Mouse (Mus musculus): ENCODE data around the gene Ruvbl1. TPM values are rescaled to one million over a fixed set of nuclear protein-coding genes. Genes with fewer than 3 reads are reported as not detected.

The Ruvbl1 gene
- polyA plus RNA-seq, 1 experiment: 52.1 TPM

DNA sequence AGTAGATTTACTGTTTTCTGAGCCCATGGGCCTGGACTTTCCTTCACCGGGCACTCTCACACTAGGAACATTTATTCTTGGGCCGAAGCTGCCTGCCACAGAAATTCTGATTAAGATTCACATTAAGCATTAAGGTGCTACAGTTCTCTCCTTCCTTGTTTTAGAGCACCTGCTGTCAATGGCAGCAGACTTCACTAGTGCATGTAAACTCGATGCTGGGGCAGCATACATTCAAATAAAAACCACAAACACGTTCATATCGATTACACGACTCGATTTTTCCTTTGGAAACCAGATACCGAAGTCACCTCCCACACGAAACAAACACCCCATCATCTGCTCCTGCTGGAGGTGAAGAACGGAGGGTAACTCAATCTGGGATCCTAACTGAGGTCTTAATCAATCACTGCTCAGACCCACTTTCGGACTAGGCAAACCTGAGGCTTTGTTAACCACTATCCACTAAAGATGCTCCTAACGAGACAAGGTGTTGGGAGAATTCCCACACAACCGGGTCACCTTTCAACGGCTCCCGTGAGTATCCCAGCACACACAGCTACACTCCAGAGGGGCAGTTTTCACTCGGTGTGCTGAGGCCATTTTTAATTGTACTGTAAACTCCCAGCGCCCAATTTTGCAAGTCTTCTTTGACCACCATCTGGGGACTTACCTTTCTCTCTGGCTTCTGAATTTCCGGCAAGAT is 52.6 kb downstream of the Ruvbl1 start:
- 10% methylated on average over 18 of the region's 18 CpGs for WGBS
- no peak for DNase-seq
- TF ChIP-seq POLR2A (IDR thresholded peaks at IDR 0.05; ENCODE audit: control insufficient read depth, extremely low read depth, insufficient read depth, low read length, poor library complexity): no peak
- no peak for TF ChIP-seq CTCF (IDR thresholded peaks at IDR 0.05; ENCODE audit: borderline replicate concordance, control insufficient read depth, extremely low read depth, insufficient read depth, low read length, poor library complexity)
- no peaks in the 10 kb centered on the region for H3K27me3 ChIP-seq (ENCODE audit: control insufficient read depth, insufficient read depth, low read length)
- peak overlapping the region; percentile 40 for H3K27ac ChIP-seq (ENCODE audit: control insufficient read depth, insufficient read depth, low read length)
- H3K4me3 ChIP-seq (ENCODE audit: control insufficient read depth, insufficient read depth, low read length): peak overlapping the region; percentile 82
- H3K4me1 ChIP-seq (replicated peaks; ENCODE audit: control insufficient read depth, insufficient read depth, low read length): peaks cover 17% of the 10 kb centered on the region
- peaks cover 18% of the 10 kb centered on the region for H3K36me3 ChIP-seq (ENCODE audit: control insufficient read depth, insufficient read depth, low read length)

DNA sequence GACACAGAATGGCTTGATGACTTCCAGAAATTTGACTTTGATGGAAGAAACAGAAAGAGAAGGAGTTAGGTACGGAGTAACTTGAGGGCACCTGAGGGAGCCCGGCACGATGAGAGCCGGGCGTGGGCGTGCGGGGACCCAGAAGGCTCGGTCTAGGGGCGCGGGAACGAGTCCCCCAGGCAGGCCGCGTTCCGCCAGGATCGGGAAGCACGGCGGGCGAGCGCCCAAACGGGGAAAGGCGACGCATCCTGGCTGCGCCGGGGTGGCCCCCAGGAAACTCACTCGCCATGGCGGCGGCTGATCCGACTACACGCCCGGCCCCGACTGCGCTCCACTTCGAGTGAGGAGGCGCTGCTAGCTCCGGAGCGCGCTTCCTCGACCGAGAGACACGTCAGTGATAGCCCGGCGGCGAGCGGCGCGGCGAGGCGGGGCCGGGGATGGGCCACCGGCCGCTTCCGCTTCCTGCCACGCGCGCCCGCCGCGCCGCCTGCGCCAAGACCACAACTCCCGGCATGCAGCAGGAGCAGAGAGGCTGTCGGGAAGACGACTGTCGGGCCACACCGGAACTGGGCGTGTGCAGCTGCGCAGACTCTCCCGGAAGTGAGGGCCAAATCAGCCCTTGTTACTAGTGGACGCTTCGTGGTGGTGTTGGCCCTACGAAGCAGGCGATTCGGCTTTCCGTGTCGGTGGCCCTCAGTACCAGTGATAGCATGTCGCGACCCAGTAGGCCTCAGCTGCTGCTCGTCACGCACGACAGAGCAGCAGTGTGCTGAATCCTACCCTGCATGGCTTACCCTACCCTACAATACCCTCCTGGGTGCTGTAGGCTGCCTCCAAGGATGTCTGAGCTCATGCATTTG is 53.4 kb downstream of the Ruvbl1 start, which contains the start of gene Sec61a1:
Gene Sec61a1 (minus strand): TSS at position 502 of the 860 bp plus-strand sequence.
- under 1% methylated on average over 80 of the region's 80 CpGs for WGBS
- TF ChIP-seq POLR2A (IDR thresholded peaks at IDR 0.05; ENCODE audit: control insufficient read depth, extremely low read depth, insufficient read depth, low read length, poor library complexity) (peak; percentile 92), CTCF (IDR thresholded peaks at IDR 0.05; ENCODE audit: borderline replicate concordance, control insufficient read depth, extremely low read depth, insufficient read depth, low read length, poor library complexity) (peak; percentile 49; the same call in 1 of the 2 replicates)
- peak within 1 kb of the TSS; percentile 60 for H3K27ac ChIP-seq (ENCODE audit: control insufficient read depth, insufficient read depth, low read length)
- peak; percentile 95 for DNase-seq
- no peaks in the 10 kb centered on the region for H3K27me3 ChIP-seq (ENCODE audit: control insufficient read depth, insufficient read depth, low read length)
- peak within 1 kb of the TSS; percentile 83 for H3K4me3 ChIP-seq (ENCODE audit: control insufficient read depth, insufficient read depth, low read length)
- peaks cover 10% of the 10 kb centered on the region for H3K36me3 ChIP-seq (ENCODE audit: control insufficient read depth, insufficient read depth, low read length)
- peaks cover 20% of the 10 kb centered on the region for H3K4me1 ChIP-seq (replicated peaks; ENCODE audit: control insufficient read depth, insufficient read depth, low read length)

GRCm38 (mm10) chr6:88521821-88522220 is 56.6 kb downstream of the Ruvbl1 start:
- Histone ChIP-seq H3K4me1 (replicated peaks; ENCODE audit: control insufficient read depth, insufficient read depth, low read length) (peaks cover 20% of the 10 kb centered on the region), H3K27me3 (ENCODE audit: control insufficient read depth, insufficient read depth, low read length) (no peaks in the 10 kb centered on the region), H3K27ac (ENCODE audit: control insufficient read depth, insufficient read depth, low read length) (no peak overlapping the region), H3K36me3 (ENCODE audit: control insufficient read depth, insufficient read depth, low read length) (no peaks in the 10 kb centered on the region), H3K4me3 (ENCODE audit: control insufficient read depth, insufficient read depth, low read length) (no peak overlapping the region)
- TF ChIP-seq CTCF (IDR thresholded peaks at IDR 0.05; ENCODE audit: borderline replicate concordance, control insufficient read depth, extremely low read depth, insufficient read depth, low read length, poor library complexity): no peak
- no peak for TF ChIP-seq POLR2A (IDR thresholded peaks at IDR 0.05; ENCODE audit: control insufficient read depth, extremely low read depth, insufficient read depth, low read length, poor library complexity)
- DNase-seq: no peak
- WGBS: 98% methylated on average over 7 of the region's 7 CpGs

DNA sequence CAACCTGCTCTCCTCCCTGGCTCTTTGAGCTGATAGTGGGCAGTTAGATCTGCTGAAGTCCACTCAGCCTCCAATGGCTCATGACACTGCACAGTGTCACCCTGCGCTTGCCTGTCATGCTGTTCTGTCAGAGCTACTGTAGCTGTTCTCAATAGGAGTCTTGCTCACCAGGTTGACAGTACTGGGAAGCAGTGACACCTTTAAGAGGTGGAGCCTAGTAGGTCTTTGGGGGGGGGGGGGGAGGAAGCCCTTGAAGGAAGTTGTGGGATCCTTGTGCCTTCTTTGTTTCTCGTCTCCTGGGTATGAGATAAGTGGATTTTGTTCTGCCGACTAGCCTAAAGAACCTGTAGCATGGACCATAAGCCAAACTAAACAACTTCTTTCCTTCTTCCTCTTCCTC is 57.4 kb downstream of the Ruvbl1 start:
- H3K27ac ChIP-seq (ENCODE audit: control insufficient read depth, insufficient read depth, low read length): peak overlapping the region; percentile 58

DNA sequence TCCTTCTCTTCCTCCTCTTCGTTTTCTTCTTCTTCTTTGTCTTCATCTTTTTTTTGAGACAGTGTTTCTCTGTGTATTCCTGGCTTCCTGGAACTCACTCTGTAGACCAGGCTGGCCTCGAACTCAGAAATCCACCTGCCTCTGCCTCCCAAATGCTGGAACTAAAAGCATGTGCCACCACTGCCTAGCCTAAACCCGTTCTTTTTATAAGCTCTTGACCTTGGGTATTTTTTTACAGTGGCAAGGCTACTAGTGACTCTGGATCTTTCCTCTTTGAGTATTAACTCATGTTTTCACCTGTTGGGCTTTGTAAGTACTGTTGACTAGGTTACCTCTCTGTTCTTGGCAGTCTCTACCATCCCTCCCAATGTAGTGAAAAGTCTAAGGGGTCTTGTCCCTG is 57.8 kb downstream of the Ruvbl1 start:
- Histone ChIP-seq H3K27me3 (ENCODE audit: control insufficient read depth, insufficient read depth, low read length) (no peaks in the 10 kb centered on the region), H3K27ac (ENCODE audit: control insufficient read depth, insufficient read depth, low read length) (peak overlapping the region; percentile 58), H3K4me1 (replicated peaks; ENCODE audit: control insufficient read depth, insufficient read depth, low read length) (peaks cover 10% of the 10 kb centered on the region), H3K4me3 (ENCODE audit: control insufficient read depth, insufficient read depth, low read length) (peak overlapping the region; percentile 37), H3K36me3 (ENCODE audit: control insufficient read depth, insufficient read depth, low read length) (no peaks in the 10 kb centered on the region)
- TF ChIP-seq CTCF (IDR thresholded peaks at IDR 0.05; ENCODE audit: borderline replicate concordance, control insufficient read depth, extremely low read depth, insufficient read depth, low read length, poor library complexity) (no peak), POLR2A (IDR thresholded peaks at IDR 0.05; ENCODE audit: control insufficient read depth, extremely low read depth, insufficient read depth, low read length, poor library complexity) (no peak)
- no peak for DNase-seq
- WGBS: 22% methylated on average over 3 of the region's 3 CpGs

More for the DNA sequence above, 57.4 kb downstream of the Ruvbl1 start:
- H3K4me1 ChIP-seq (replicated peaks; ENCODE audit: control insufficient read depth, insufficient read depth, low read length): peaks cover 15% of the 10 kb centered on the region
- 23% methylated on average over 3 of the region's 3 CpGs for WGBS
- TF ChIP-seq POLR2A (IDR thresholded peaks at IDR 0.05; ENCODE audit: control insufficient read depth, extremely low read depth, insufficient read depth, low read length, poor library complexity) (0 out of 2 replicates have a peak, but pooled peaks have one; percentile 17), CTCF (IDR thresholded peaks at IDR 0.05; ENCODE audit: borderline replicate concordance, control insufficient read depth, extremely low read depth, insufficient read depth, low read length, poor library complexity) (no peak)
- peak overlapping the region; percentile 37 for H3K4me3 ChIP-seq (ENCODE audit: control insufficient read depth, insufficient read depth, low read length)
- DNase-seq: no peak
- no peaks in the 10 kb centered on the region for H3K27me3 ChIP-seq (ENCODE audit: control insufficient read depth, insufficient read depth, low read length)
- no peaks in the 10 kb centered on the region for H3K36me3 ChIP-seq (ENCODE audit: control insufficient read depth, insufficient read depth, low read length)

GRCm38 (mm10) chr6:88523451-88523850 is 58.2 kb downstream of the Ruvbl1 start:
- H3K4me3 ChIP-seq (ENCODE audit: control insufficient read depth, insufficient read depth, low read length): no peak overlapping the region
- DNase-seq: no peak
- peaks cover 10% of the 10 kb centered on the region for H3K4me1 ChIP-seq (replicated peaks; ENCODE audit: control insufficient read depth, insufficient read depth, low read length)
- H3K36me3 ChIP-seq (ENCODE audit: control insufficient read depth, insufficient read depth, low read length): no peaks in the 10 kb centered on the region
- no peak overlapping the region for H3K27ac ChIP-seq (ENCODE audit: control insufficient read depth, insufficient read depth, low read length)
- no peak for TF ChIP-seq CTCF (IDR thresholded peaks at IDR 0.05; ENCODE audit: borderline replicate concordance, control insufficient read depth, extremely low read depth, insufficient read depth, low read length, poor library complexity)
- TF ChIP-seq POLR2A (IDR thresholded peaks at IDR 0.05; ENCODE audit: control insufficient read depth, extremely low read depth, insufficient read depth, low read length, poor library complexity): no peak
- H3K27me3 ChIP-seq (ENCODE audit: control insufficient read depth, insufficient read depth, low read length): no peaks in the 10 kb centered on the region
- WGBS: 93% methylated on average over 3 of the region's 3 CpGs

Data from thymus, adult 2 months (tissue).